Mouse (Mus musculus) spleen, adult 2 months (tissue): Measurements from ENCODE around the gene Iqsec3. TPM values are rescaled to one million over a fixed set of nuclear protein-coding genes. Genes with fewer than 3 reads are reported as not detected.

ENCODE experiments used
- DNase-seq, 2 experiments: peaks; one replicate each; pipeline versions ENCODE4 v3.0.0 to v3.0.0-alpha.2; 2012 to 2021; ENCODE audit warnings: low spot score in 2 of 2, low read depth in 1 of 2
- H3K27ac ChIP-seq: fragments of 200-500 bp; 2 replicates; pipeline ENCODE4 v1.5.1; 2012; ENCODE audit warnings: low read length, inconsistent platforms; ENCODE audit not compliant: insufficient read depth
- H3K27me3 ChIP-seq: fragments of 200-500 bp; 2 replicates; pipeline ENCODE4 v1.6.1; 2012; ENCODE audit warnings: mild to moderate bottlenecking, moderate library complexity, low read length, inconsistent platforms; ENCODE audit not compliant: control insufficient read depth, insufficient read depth
- H3K36me3 ChIP-seq: fragments of 200-500 bp; 2 replicates; pipeline ENCODE4 v1.6.1; 2012; ENCODE audit warnings: mild to moderate bottlenecking, low read length, inconsistent platforms; ENCODE audit not compliant: control insufficient read depth, insufficient read depth
- H3K4me1 ChIP-seq: fragments of 200-500 bp; 2 replicates; pipeline ENCODE4 v1.6.1; 2011; ENCODE audit warnings: inconsistent platforms; ENCODE audit not compliant: control insufficient read depth, insufficient read depth, insufficient read length
- H3K4me3 ChIP-seq: fragments of 200-500 bp; 2 replicates; pipeline ENCODE4 v1.5.1; 2011; ENCODE audit warnings: mild to moderate bottlenecking, inconsistent platforms; ENCODE audit not compliant: insufficient read depth, insufficient read length; ENCODE audit errors: extremely low read depth
- CTCF ChIP-seq: fragments of 200-500 bp; IDR thresholded peaks from 2 replicates; pipeline ENCODE4 v1.5.1; 2011; ENCODE audit warnings: mild to moderate bottlenecking, inconsistent platforms; ENCODE audit not compliant: insufficient read depth, insufficient read length, insufficient replicate concordance; ENCODE audit errors: extremely low read depth
- POLR2A ChIP-seq: fragments of 200-500 bp; IDR thresholded peaks from 2 replicates; pipeline ENCODE4 v1.6.1; 2011; ENCODE audit warnings: low read depth, low read length, inconsistent platforms
- WGBS: fragments of 180-500 bp; shearing (Covaris S2); methylation state at CpG from one replicate; pipeline ENCODE4 v1.1.7; 2018; 5-methylcytosine and 5-hydroxymethylcytosine counted together
- polyA plus RNA-seq: library from polyadenylated mRNA; depleted of rRNA; stranded (reverse); fragments of >200 nt; gene quantifications from 2 replicates; pipeline ENCODE4 v1.2.3, GENCODE M21; 2012

Iqsec3 gene
- polyA plus RNA-seq, 1 experiment: not detected

- 83% methylated on average over 4 of the region's 4 CpGs for WGBS
- no peak overlapping the region for H3K4me3 ChIP-seq
- H3K27me3 ChIP-seq: no peaks in the 10 kb centered on the region
- H3K4me1 ChIP-seq: no peaks in the 10 kb centered on the region
- no peak overlapping the region for H3K27ac ChIP-seq
- H3K36me3 ChIP-seq: no peaks in the 10 kb centered on the region
- TF ChIP-seq POLR2A (no peak), CTCF (no peak)
- DNase-seq: no peak
Observed at GRCm38 (mm10) chr6:121392610-121393252, 80.7 kb downstream of the Iqsec3 start.

GRCm38 (mm10) chr6:121385397-121385796, 88.1 kb downstream of the Iqsec3 start:
- Histone ChIP-seq H3K27ac (no peak overlapping the region), H3K36me3 (no peaks in the 10 kb centered on the region), H3K4me1 (no peaks in the 10 kb centered on the region), H3K4me3 (no peak overlapping the region), H3K27me3 (no peaks in the 10 kb centered on the region)
- no peak for DNase-seq
- WGBS: 80% methylated on average over 3 of the region's 3 CpGs
- TF ChIP-seq CTCF (no peak), POLR2A (no peak)

- Histone ChIP-seq H3K4me3 (no peak overlapping the region), H3K27me3 (no peaks in the 10 kb centered on the region), H3K27ac (no peak overlapping the region), H3K36me3 (no peaks in the 10 kb centered on the region), H3K4me1 (no peaks in the 10 kb centered on the region)
- WGBS: 70% methylated on average over 10 of the region's 10 CpGs
- no peak for TF ChIP-seq POLR2A
- TF ChIP-seq CTCF: no peak
- no peak for DNase-seq
Observed at GRCm38 (mm10) chr6:121382071-121382470, 91.4 kb downstream of the Iqsec3 start.

- Histone ChIP-seq H3K27ac (no peak overlapping the region), H3K36me3 (no peaks in the 10 kb centered on the region), H3K4me1 (no peaks in the 10 kb centered on the region), H3K4me3 (no peak overlapping the region), H3K27me3 (no peaks in the 10 kb centered on the region)
- TF ChIP-seq CTCF (no peak), POLR2A (no peak)
- DNase-seq: no peak
- 89% methylated on average over 8 of the region's 8 CpGs for WGBS
Observed at GRCm38 (mm10) chr6:121380576-121380975, 92.9 kb downstream of the Iqsec3 start.

- no peaks in the 10 kb centered on the region for H3K36me3 ChIP-seq
- TF ChIP-seq POLR2A (no peak), CTCF (no peak)
- no peak overlapping the region for H3K27ac ChIP-seq
- H3K4me3 ChIP-seq: no peak overlapping the region
- no peak for DNase-seq
- 59% methylated on average over 4 of the region's 4 CpGs for WGBS
- no peaks in the 10 kb centered on the region for H3K27me3 ChIP-seq
- H3K4me1 ChIP-seq: no peaks in the 10 kb centered on the region
Observed at GRCm38 (mm10) chr6:121378256-121378655, 95.2 kb downstream of the Iqsec3 start.

- WGBS: 91% methylated on average over 12 of the region's 12 CpGs
- no peak for TF ChIP-seq CTCF
- no peak for TF ChIP-seq POLR2A
- H3K27ac ChIP-seq: no peak overlapping the region
- no peak overlapping the region for H3K4me3 ChIP-seq
- DNase-seq: no peak
- no peaks in the 10 kb centered on the region for H3K36me3 ChIP-seq
- no peaks in the 10 kb centered on the region for H3K4me1 ChIP-seq
- H3K27me3 ChIP-seq: no peaks in the 10 kb centered on the region
Observed at GRCm38 (mm10) chr6:121376159-121376558, 97.3 kb downstream of the Iqsec3 start.

GRCm38 (mm10) chr6:121371197-121371980, 102.1 kb downstream of the Iqsec3 start:
- DNase-seq: no peak
- H3K4me1 ChIP-seq: no peaks in the 10 kb centered on the region
- H3K27me3 ChIP-seq: no peaks in the 10 kb centered on the region
- no peaks in the 10 kb centered on the region for H3K36me3 ChIP-seq
- WGBS: 86% methylated on average over 10 of the region's 10 CpGs
- no peak overlapping the region for H3K27ac ChIP-seq
- TF ChIP-seq POLR2A: no peak
- TF ChIP-seq CTCF: no peak
- no peak overlapping the region for H3K4me3 ChIP-seq
